Mouse (Mus musculus): ENCODE measurements around the gene Tmem196. TPM values are rescaled to one million over a fixed set of nuclear protein-coding genes. Genes with fewer than 3 reads are reported as not detected.
A peak's percentile ranks its signal among the peaks of the same experiment; 100 is the strongest.
"Not testable (repeated sequence)": the region's sequence is repeated elsewhere in the genome, so short reads cannot be mapped to it uniquely, and the experiment has no call there.

Tmem196 gene
- total and polyA plus RNA-seq, 2 experiments from 2014 or later: 0.04 to 2.1 TPM

GRCm38 (mm10) chr12:120028089-120028959 is 82.7 kb downstream of the Tmem196 start:
- H3K36me3 ChIP-seq (replicated peaks; ENCODE audit: control insufficient read depth, insufficient read depth, low read length); H3K27ac ChIP-seq (ENCODE audit: low read depth); H3K9ac ChIP-seq (replicated peaks; ENCODE audit: low read depth, low read length); H3K4me1 ChIP-seq (ENCODE audit: control insufficient read depth, insufficient read depth); ATAC-seq (ENCODE audit: insufficient read depth, low read depth); H3K4me3 ChIP-seq (ENCODE audit: low read depth, low read length); H3K27me3 ChIP-seq (ENCODE audit: control insufficient read depth, insufficient read depth, low read length); H3K9me3 ChIP-seq (replicated peaks; ENCODE audit: control insufficient read depth, low read length); H3K4me2 ChIP-seq (ENCODE audit: low read depth, low read length): not testable (repeated sequence)
- WGBS: 76% methylated on average over 15 of the region's 15 CpGs
- DNase-seq (ENCODE audit: low spot score): peak; percentile 36
- peak; percentile 59 for TF ChIP-seq CTCF (IDR thresholded peaks at IDR 0.05; ENCODE audit: low read depth)

Measured in heart, postnatal 0 days (tissue).